ENCODE assay signal across 10 mouse cellular contexts in the genomic region with DNA sequence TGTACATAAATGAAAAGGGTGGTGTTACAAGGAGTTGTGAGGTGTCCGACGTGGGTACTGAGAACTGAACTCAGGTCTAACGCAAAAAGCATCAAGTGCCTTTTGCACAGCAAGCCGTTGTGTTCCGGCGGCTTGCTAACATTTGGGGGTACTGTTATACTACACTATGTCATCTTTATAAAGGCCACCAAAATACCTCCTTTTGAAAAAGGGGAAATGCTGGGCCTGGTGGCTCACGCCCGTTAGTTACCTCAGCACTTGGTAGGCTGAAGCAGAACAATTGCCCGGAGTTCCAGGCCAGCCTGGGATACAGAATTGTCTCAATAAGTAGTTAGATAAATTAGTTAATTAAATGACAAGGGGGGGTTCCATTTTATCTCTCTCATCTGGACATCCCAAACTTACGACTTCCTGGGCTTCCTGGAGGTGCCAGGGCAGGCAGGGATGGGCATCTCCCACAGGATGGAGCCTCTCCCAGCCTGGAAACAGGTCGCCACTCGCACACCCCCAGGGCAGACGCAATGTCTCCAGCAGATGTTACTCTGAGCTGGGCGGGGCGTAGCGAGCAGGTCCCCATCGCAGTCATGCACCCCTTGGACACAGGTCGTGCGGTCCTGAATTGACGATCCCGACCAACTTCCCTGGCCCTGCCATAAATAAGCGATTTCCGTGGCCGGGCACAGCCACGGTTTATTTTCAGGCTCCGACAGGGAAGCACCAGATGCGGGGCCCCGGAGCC. TPM values are rescaled to one million over a fixed set of nuclear protein-coding genes. Genes with fewer than 3 reads are reported as not detected.
DNase-seq lines count a peak whose midpoint lies in the region; ATAC-seq and TF ChIP-seq lines count a peak whose summit lies in the region.
"Had no signal": no experiment of that assay in that cellular context is flagged by ENCODE, and none has a peak within 500 bp of the region (broad histone marks: within the 10 kb centered on the region; RNA-seq: fewer than 3 reads in every experiment).

No protein-coding gene starts in this region.

- H3K36me3 ChIP-seq in forebrain, embryonic 10.5 days (replicated peaks), result no peaks in the 10 kb centered on the region
- no peaks in the 10 kb centered on the region for H3K36me3 ChIP-seq in forebrain, embryonic 13.5 days (ENCODE audit: poor library complexity, severe bottlenecking)
- H3K36me3 ChIP-seq: embryonic facial prominence, embryonic 12.5 days; midbrain, embryonic 12.5 days had no signal

- H3K4me1 ChIP-seq in forebrain, embryonic 10.5 days, result peaks cover 32% of the 10 kb centered on the region
- peaks cover 17% of the 10 kb centered on the region for H3K4me1 ChIP-seq in forebrain, embryonic 13.5 days
- no peaks in the 10 kb centered on the region; the same call in 1 of the 2 replicates for H3K4me1 ChIP-seq in lung, adult 2 months (ENCODE audit: control insufficient read depth, insufficient read depth, low read length)

- no peak; the same call in 1 of the 2 replicates for TF ChIP-seq POLR2A in lung, adult 2 months (IDR thresholded peaks at IDR 0.05; ENCODE audit: borderline replicate concordance, extremely low read depth, low read depth, low read length)

- ATAC-seq in forebrain, embryonic 13.5 days, result no peak
- ATAC-seq in erythroblast, adult 5-6 weeks (replicated peaks; ENCODE audit: low FRiP score, poor library complexity, severe bottlenecking), result 0 out of 2 replicates have a peak, but pooled peaks have one; percentile 9

- peak overlapping the region; percentile 20; the same call in 1 of the 2 replicates for H3K4me3 ChIP-seq in forebrain, embryonic 10.5 days
- H3K4me3 ChIP-seq in forebrain, embryonic 13.5 days, result no peak overlapping the region
- H3K4me3 ChIP-seq in lung, adult 2 months (replicated peaks; ENCODE audit: extremely low read depth, low read depth, low read length), result no peak overlapping the region

- no peak for DNase-seq in forebrain, embryonic 10.5 days (ENCODE audit: extremely low spot score, low spot score)
- peak; percentile 9 for DNase-seq in lung, postnatal 25 days (ENCODE audit: low spot score)
- DNase-seq in lung, adult 2 months, result no peak
- peak; percentile 45 for DNase-seq in naive thymus-derived CD4-positive, alpha-beta T cell, adult 2 months (ENCODE audit: low read depth)
- DNase-seq in thymus, postnatal 4 days, result no peak
- no peak for DNase-seq in urinary bladder, adult 18-20 months (ENCODE audit: low spot score in 2 of 2)

- H3K27me3 ChIP-seq in forebrain, embryonic 10.5 days (ENCODE audit: poor library complexity, severe bottlenecking), result peaks cover 10% of the 10 kb centered on the region; the same call in 1 of the 2 replicates
- no peaks in the 10 kb centered on the region for H3K27me3 ChIP-seq in forebrain, embryonic 13.5 days
- H3K27me3 ChIP-seq: embryonic facial prominence, embryonic 12.5 days; midbrain, embryonic 12.5 days had no signal

- no peak for TF ChIP-seq CTCF in lung, adult 2 months (IDR thresholded peaks at IDR 0.05; ENCODE audit: insufficient read depth, low read length)

- H3K27ac ChIP-seq in forebrain, embryonic 10.5 days, result peak overlapping the region; percentile 51; the same call in 1 of the 2 replicates
- no peak overlapping the region for H3K27ac ChIP-seq in forebrain, embryonic 13.5 days
- H3K27ac ChIP-seq: embryonic facial prominence, embryonic 12.5 days; midbrain, embryonic 12.5 days had no signal

- WGBS in forebrain, embryonic 10.5 days, result 91% methylated on average over 28 of the region's 28 CpGs
- whole genome bisulfite sequencing in forebrain, embryonic 13.5 days, result 90% methylated on average over 28 of the region's 28 CpGs
- 83% methylated on average over 28 of the region's 28 CpGs for WGBS in lung, adult 2 months

- H3K9ac ChIP-seq in forebrain, embryonic 13.5 days, result no peak overlapping the region
- H3K9ac ChIP-seq: embryonic facial prominence, embryonic 12.5 days; midbrain, embryonic 12.5 days had no signal

- no peaks in the 10 kb centered on the region for H3K9me3 ChIP-seq in forebrain, embryonic 10.5 days
- H3K9me3 ChIP-seq in forebrain, embryonic 13.5 days (replicated peaks), result no peaks in the 10 kb centered on the region
- H3K9me3 ChIP-seq: embryonic facial prominence, embryonic 12.5 days; midbrain, embryonic 12.5 days had no signal

- H3K4me2 ChIP-seq in forebrain, embryonic 13.5 days, result no peak overlapping the region

RNA-seq across cellular contexts. Expression of a gene that starts 3.3 kb away (rescaled TPM):
- polyA plus RNA-seq in forebrain, embryonic 10.5 days (2016; fragmentation: Nextera tagmentation; extraction: Ambion mirVana), result 0.26 and 0.42 TPM in 2 replicates
- 2.0 and 2.4 TPM in 2 replicates for polyA plus RNA-seq in forebrain, embryonic 13.5 days (2015; fragmentation: Nextera tagmentation; extraction: Ambion mirVana)
- polyA plus RNA-seq in lung, adult 2 months (2012; rRNA removed), result 2.2 and 314 TPM in 2 replicates
- not detected in 2 replicates for total RNA-seq in erythroblast, adult 5-6 weeks (2015; ENCODE audit: low replicate concordance)
- not detected in 2 replicates for total RNA-seq in erythroblast, adult 5-6 weeks (2017; ENCODE audit: low replicate concordance)

RNA-seq across cellular contexts. Expression of a gene that starts 14.3 kb away (rescaled TPM):
- polyA plus RNA-seq in forebrain, embryonic 10.5 days (2016; fragmentation: Nextera tagmentation; extraction: Ambion mirVana), result 0.21 and 0.43 TPM in 2 replicates
- 0.21 and 0.30 TPM in 2 replicates for polyA plus RNA-seq in forebrain, embryonic 13.5 days (2015; fragmentation: Nextera tagmentation; extraction: Ambion mirVana)
- 0.05 and 1.3 TPM in 2 replicates for polyA plus RNA-seq in lung, adult 2 months (2012; rRNA removed)
- total RNA-seq in erythroblast, adult 5-6 weeks (2015; ENCODE audit: low replicate concordance), result not detected in 2 replicates
- total RNA-seq in erythroblast, adult 5-6 weeks (2017; ENCODE audit: low replicate concordance), result 0.26 and 0.42 TPM in 2 replicates

RNA-seq across cellular contexts. Expression of a gene that starts 33.3 kb away (rescaled TPM):
- polyA plus RNA-seq in forebrain, embryonic 10.5 days (2016; fragmentation: Nextera tagmentation; extraction: Ambion mirVana), result 2.9 and 3.1 TPM in 2 replicates
- polyA plus RNA-seq in forebrain, embryonic 13.5 days (2015; fragmentation: Nextera tagmentation; extraction: Ambion mirVana), result 2.5 and 3.3 TPM in 2 replicates
- 19.0 and 25.5 TPM in 2 replicates for polyA plus RNA-seq in lung, adult 2 months (2012; rRNA removed)
- total RNA-seq in erythroblast, adult 5-6 weeks (2015; ENCODE audit: low replicate concordance), result 1.7 TPM in 1 of 2 replicates, not detected in the other
- 2.4 TPM in 1 of 2 replicates, not detected in the other for total RNA-seq in erythroblast, adult 5-6 weeks (2017; ENCODE audit: low replicate concordance)

RNA-seq across cellular contexts. Expression of a gene that starts 41.9 kb away (rescaled TPM):
- 68.5 and 72.0 TPM in 2 replicates for polyA plus RNA-seq in forebrain, embryonic 10.5 days (2016; fragmentation: Nextera tagmentation; extraction: Ambion mirVana)
- polyA plus RNA-seq in forebrain, embryonic 13.5 days (2015; fragmentation: Nextera tagmentation; extraction: Ambion mirVana), result 69.1 and 75.6 TPM in 2 replicates
- 201 and 250 TPM in 2 replicates for polyA plus RNA-seq in lung, adult 2 months (2012; rRNA removed)
- 36.6 and 59.0 TPM in 2 replicates for total RNA-seq in erythroblast, adult 5-6 weeks (2015; ENCODE audit: low replicate concordance)
- total RNA-seq in erythroblast, adult 5-6 weeks (2017; ENCODE audit: low replicate concordance), result 23.2 and 31.8 TPM in 2 replicates

RNA-seq across cellular contexts. Expression of a gene that starts 58.6 kb away (rescaled TPM):
- polyA plus RNA-seq in forebrain, embryonic 10.5 days (2016; fragmentation: Nextera tagmentation; extraction: Ambion mirVana), result 325 and 336 TPM in 2 replicates
- 264 and 282 TPM in 2 replicates for polyA plus RNA-seq in forebrain, embryonic 13.5 days (2015; fragmentation: Nextera tagmentation; extraction: Ambion mirVana)
- 166 and 244 TPM in 2 replicates for polyA plus RNA-seq in lung, adult 2 months (2012; rRNA removed)
- total RNA-seq in erythroblast, adult 5-6 weeks (2015; ENCODE audit: low replicate concordance), result 98.6 and 172 TPM in 2 replicates
- total RNA-seq in erythroblast, adult 5-6 weeks (2017; ENCODE audit: low replicate concordance), result 98.1 and 140 TPM in 2 replicates

Comparison
In these comparisons a context has a peak if more than half of its experiments do, and no peak if none do; other contexts are left out.
1. DNase-seq: peak in lung, postnatal 25 days (single experiment) and naive thymus-derived CD4-positive, alpha-beta T cell, adult 2 months (single experiment); none in forebrain, embryonic 10.5 days (single experiment), lung, adult 2 months (single experiment), thymus, postnatal 4 days (single experiment) and urinary bladder, adult 18-20 months (0 of 2).